Mouse (Mus musculus) E14TG2a.4 (cell line): ENCODE data around the gene Hsd17b7.
A peak's percentile ranks its signal among the peaks of the same experiment; 100 is the strongest.

ENCODE experiments used
- CTCF ChIP-seq: conservative IDR thresholded peaks from 2 replicates; pipeline ENCODE4 v1.5.1; 2014; ENCODE audit warnings: low read length
- POU5F1 ChIP-seq: IDR thresholded peaks from 2 replicates; pipeline ENCODE4 v1.6.1; 2014; ENCODE audit warnings: low read length, borderline replicate concordance

DNA sequence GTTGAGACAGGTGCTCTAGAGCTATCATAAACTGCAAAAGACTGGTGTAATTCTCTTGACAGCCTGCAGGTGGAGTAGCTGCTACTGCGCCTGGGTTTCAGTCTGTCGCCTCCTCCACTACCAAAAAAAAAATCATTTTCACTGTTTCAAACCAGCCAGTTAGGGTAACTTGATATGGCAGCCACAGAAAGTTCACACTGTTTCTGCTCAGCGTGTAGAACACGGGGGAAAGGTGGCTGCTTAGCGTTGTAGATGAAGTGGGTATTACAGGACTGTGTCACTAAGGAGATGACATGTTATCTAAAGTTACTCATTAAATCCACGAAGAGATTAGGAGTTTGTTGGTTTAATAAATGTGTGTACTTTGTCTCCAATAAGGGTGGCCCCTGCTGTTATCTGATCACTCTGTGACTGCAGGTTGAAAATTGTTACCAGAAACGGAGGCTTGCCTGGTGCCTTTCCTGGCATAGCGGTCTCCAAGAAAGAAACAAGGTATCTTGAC lies 47.3 kb downstream of the Hsd17b7 start:
- TF ChIP-seq CTCF, result peak; percentile 42
- no peak for TF ChIP-seq POU5F1
